Mouse (Mus musculus): ENCODE data around the gene Gng13. TPM values are rescaled to one million over a fixed set of nuclear protein-coding genes. Genes with fewer than 3 reads are reported as not detected.

Gene Gng13
- polyA plus RNA-seq, 2 experiments: 0.74 to 6.1 TPM

DNA sequence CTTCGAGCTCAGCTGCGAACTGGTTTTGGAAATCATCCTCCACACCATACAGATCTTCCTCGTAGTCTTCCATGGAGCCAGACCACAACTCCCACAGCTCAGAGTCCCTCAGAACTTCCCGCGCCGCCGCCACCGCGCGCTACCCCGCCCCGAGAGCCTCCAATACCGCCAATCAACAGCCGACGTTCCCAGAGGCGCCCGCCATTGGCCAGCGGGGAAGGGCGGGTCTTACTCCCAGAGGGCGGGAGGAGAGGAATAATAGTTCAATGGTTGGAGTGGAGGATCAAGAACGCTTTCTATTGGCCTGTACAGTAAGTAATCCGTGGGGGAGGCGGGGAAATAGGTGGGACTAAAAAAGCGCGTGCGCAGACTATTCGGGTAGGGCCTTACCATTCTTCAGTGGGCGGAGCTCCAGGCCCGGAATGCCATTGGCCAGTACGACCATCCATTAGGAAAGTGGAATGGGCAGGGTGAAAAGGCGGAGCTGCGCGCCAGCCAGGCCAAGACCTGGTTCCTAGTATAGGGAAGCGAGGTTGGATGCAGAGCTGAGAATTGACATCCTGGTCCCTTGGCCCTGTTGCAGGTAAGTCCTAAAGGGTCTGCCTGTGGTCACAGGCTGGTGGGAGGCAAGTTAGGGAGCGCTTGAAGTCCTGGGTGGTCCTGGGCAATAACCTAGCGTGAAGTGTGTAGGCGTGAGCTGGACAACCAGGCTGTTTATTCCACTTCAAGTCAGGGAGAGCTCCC, 10.5 kb downstream of the Gng13 start, which contains the start of the genes Chtf18 and Rpusd1:
Gene Chtf18, minus strand, starts transcription at position 155 of the 744 bp plus-strand sequence.
Gene Rpusd1, plus strand, starts transcription at position 406 of the 744 bp plus-strand sequence.
- DNase-seq (ENCODE audit: low spot score): peak; percentile 100
- H3K4me2 ChIP-seq (replicated peaks; ENCODE audit: low read depth, low read length, severe bottlenecking): peak within 1 kb of the TSS; percentile 96
- peak within 1 kb of the TSS; percentile 84 for H3K9ac ChIP-seq (ENCODE audit: low read depth, low read length, severe bottlenecking)
- peaks cover 18% of the 10 kb centered on the region for H3K36me3 ChIP-seq (ENCODE audit: control insufficient read depth, insufficient read depth, low read length)
- no peaks in the 10 kb centered on the region for H3K27me3 ChIP-seq (ENCODE audit: control insufficient read depth, insufficient read depth, low read length)
- no peaks in the 10 kb centered on the region for H3K9me3 ChIP-seq (ENCODE audit: control insufficient read depth, low read length)
- H3K27ac ChIP-seq (replicated peaks; ENCODE audit: low read depth, low read length): peak within 1 kb of the TSS; percentile 9; the same call in 1 of the 2 replicates
- WGBS: under 1% methylated on average over 37 of the region's 37 CpGs
- peak; percentile 99 for ATAC-seq (ENCODE audit: low FRiP score, low read depth)
- peak; percentile 65; the same call in 1 of the 2 replicates for TF ChIP-seq POLR2A (IDR thresholded peaks at IDR 0.05; ENCODE audit: borderline replicate concordance, extremely low read depth, insufficient read depth, insufficient read length)
- H3K4me1 ChIP-seq (ENCODE audit: control insufficient read depth, insufficient read depth, low read length): peaks cover 12% of the 10 kb centered on the region
- peak within 1 kb of the TSS; percentile 57 for H3K4me3 ChIP-seq (replicated peaks; ENCODE audit: low read length)

DNA sequence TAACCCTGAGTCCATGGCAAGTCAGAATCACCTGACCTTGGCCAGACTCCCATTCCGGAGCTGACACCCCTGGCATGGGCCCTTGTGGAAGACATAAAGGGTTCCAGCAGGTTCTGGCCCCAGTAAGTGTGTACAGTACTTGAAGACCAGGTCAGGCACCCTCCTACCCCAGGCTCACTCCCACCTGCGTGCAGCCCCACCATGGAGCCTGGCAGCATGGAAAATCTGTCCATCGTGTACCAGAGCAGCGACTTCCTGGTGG, 11.0 kb downstream of the Gng13 start:
- DNase-seq (ENCODE audit: low spot score) (no peak), ATAC-seq (ENCODE audit: low FRiP score, low read depth) (no peak)
- peak overlapping the region; percentile 84 for H3K9ac ChIP-seq (ENCODE audit: low read depth, low read length, severe bottlenecking)
- no peaks in the 10 kb centered on the region for H3K9me3 ChIP-seq (ENCODE audit: control insufficient read depth, low read length)
- WGBS: 30% methylated on average over 4 of the region's 4 CpGs
- H3K4me1 ChIP-seq (ENCODE audit: control insufficient read depth, insufficient read depth, low read length): peaks cover 12% of the 10 kb centered on the region
- no peaks in the 10 kb centered on the region for H3K27me3 ChIP-seq (ENCODE audit: control insufficient read depth, insufficient read depth, low read length)
- H3K36me3 ChIP-seq (ENCODE audit: control insufficient read depth, insufficient read depth, low read length): peaks cover 18% of the 10 kb centered on the region
- 0 out of 2 replicates have a peak overlapping the region, but pooled peaks have one; percentile 9 for H3K27ac ChIP-seq (replicated peaks; ENCODE audit: low read depth, low read length)
- H3K4me2 ChIP-seq (replicated peaks; ENCODE audit: low read depth, low read length, severe bottlenecking): peak overlapping the region; percentile 96
- TF ChIP-seq POLR2A (IDR thresholded peaks at IDR 0.05; ENCODE audit: borderline replicate concordance, extremely low read depth, insufficient read depth, insufficient read length): no peak
- peak overlapping the region; percentile 57 for H3K4me3 ChIP-seq (replicated peaks; ENCODE audit: low read length)

DNA sequence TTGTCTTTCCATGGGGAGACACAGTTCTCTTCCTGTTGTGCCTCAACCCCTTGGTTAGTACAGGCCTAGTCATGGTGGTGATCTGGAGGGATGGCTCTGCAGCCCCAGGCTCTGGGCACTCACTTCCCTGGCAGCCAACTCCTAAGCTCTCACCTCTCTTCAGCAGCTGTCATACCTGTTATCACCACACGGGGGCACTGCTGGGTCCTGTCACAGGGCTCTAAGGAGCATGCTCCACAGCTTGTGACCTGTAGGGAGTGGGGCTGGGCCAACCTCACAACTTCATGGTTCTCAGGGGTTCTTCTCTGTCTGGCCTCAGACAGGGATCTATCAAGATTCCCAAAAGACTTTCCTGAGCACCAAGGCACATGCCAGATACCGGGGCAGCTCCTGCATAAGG, 15.1 kb downstream of the Gng13 start:
- Histone ChIP-seq H3K27ac (replicated peaks; ENCODE audit: low read depth, low read length) (no peak overlapping the region), H3K27me3 (ENCODE audit: control insufficient read depth, insufficient read depth, low read length) (no peaks in the 10 kb centered on the region), H3K9ac (ENCODE audit: low read depth, low read length, severe bottlenecking) (no peak overlapping the region), H3K4me2 (replicated peaks; ENCODE audit: low read depth, low read length, severe bottlenecking) (no peak overlapping the region), H3K4me1 (ENCODE audit: control insufficient read depth, insufficient read depth, low read length) (peaks cover 6% of the 10 kb centered on the region), H3K36me3 (ENCODE audit: control insufficient read depth, insufficient read depth, low read length) (peaks cover 18% of the 10 kb centered on the region), H3K9me3 (ENCODE audit: control insufficient read depth, low read length) (no peaks in the 10 kb centered on the region), H3K4me3 (replicated peaks; ENCODE audit: low read length) (no peak overlapping the region)
- 18% methylated on average over 2 of the region's 2 CpGs for WGBS
- DNase-seq (ENCODE audit: low spot score): peak; percentile 63
- no peak for TF ChIP-seq POLR2A (IDR thresholded peaks at IDR 0.05; ENCODE audit: borderline replicate concordance, extremely low read depth, insufficient read depth, insufficient read length)
- no peak for ATAC-seq (ENCODE audit: low FRiP score, low read depth)

DNA sequence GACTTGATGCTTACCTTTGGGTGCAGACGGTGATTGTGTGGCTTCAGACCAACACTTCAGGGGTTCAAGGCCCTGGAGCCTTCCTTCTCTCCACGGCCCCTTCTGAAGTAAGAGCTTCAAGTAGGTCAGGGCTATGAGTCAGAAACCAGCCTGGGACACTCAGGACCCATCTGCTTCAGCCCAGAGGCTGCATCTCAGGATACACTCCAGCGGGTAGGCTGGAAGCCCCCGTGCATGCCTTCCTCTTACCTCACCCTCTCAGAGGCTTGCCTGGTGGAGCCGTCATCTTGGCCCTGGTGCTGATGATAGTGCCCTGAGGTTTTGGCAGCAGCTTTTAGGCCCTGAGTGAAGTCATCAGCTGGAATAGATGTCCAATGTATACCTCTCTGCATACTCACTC, 18.3 kb downstream of the Gng13 start:
- no peak overlapping the region for H3K4me3 ChIP-seq (replicated peaks; ENCODE audit: low read length)
- no peak overlapping the region for H3K9ac ChIP-seq (ENCODE audit: low read depth, low read length, severe bottlenecking)
- peaks cover 10% of the 10 kb centered on the region for H3K36me3 ChIP-seq (ENCODE audit: control insufficient read depth, insufficient read depth, low read length)
- DNase-seq (ENCODE audit: low spot score): no peak
- 91% methylated on average over 5 of the region's 5 CpGs for WGBS
- no peaks in the 10 kb centered on the region for H3K9me3 ChIP-seq (ENCODE audit: control insufficient read depth, low read length)
- H3K4me2 ChIP-seq (replicated peaks; ENCODE audit: low read depth, low read length, severe bottlenecking): no peak overlapping the region
- H3K4me1 ChIP-seq (ENCODE audit: control insufficient read depth, insufficient read depth, low read length): no peaks in the 10 kb centered on the region
- TF ChIP-seq POLR2A (IDR thresholded peaks at IDR 0.05; ENCODE audit: borderline replicate concordance, extremely low read depth, insufficient read depth, insufficient read length): no peak
- H3K27me3 ChIP-seq (ENCODE audit: control insufficient read depth, insufficient read depth, low read length): no peaks in the 10 kb centered on the region
- H3K27ac ChIP-seq (replicated peaks; ENCODE audit: low read depth, low read length): no peak overlapping the region
- no peak for ATAC-seq (ENCODE audit: low FRiP score, low read depth)

DNA sequence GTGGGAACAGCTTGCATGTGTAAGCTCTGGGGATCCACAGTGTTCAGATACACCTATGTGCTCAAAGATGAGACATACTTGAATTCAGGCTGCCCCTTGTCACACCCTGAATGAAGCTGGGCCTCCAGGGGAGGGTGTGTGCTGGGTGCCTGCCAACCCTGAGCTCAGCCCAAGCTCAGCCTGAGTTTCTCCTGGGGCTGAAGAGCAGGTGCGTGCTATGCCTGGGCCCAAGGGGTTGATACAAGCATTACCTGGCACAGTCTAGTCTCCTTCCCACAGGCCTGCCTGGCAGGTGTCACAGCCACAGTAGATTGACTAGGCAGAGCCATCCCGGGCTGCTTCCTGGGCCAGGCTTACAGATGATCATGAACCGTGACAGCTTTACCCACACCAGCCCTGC, 18.8 kb downstream of the Gng13 start, which contains the start of gene Mslnl:
Gene Mslnl, plus strand, starts transcription at position 298 of the 400 bp plus-strand sequence.
- no peaks in the 10 kb centered on the region for H3K9me3 ChIP-seq (ENCODE audit: control insufficient read depth, low read length)
- H3K27ac ChIP-seq (replicated peaks; ENCODE audit: low read depth, low read length): no peak within 1 kb of the TSS
- ATAC-seq (ENCODE audit: low FRiP score, low read depth): no peak
- H3K4me1 ChIP-seq (ENCODE audit: control insufficient read depth, insufficient read depth, low read length): no peaks in the 10 kb centered on the region
- WGBS: 84% methylated on average over 3 of the region's 3 CpGs
- no peak for TF ChIP-seq POLR2A (IDR thresholded peaks at IDR 0.05; ENCODE audit: borderline replicate concordance, extremely low read depth, insufficient read depth, insufficient read length)
- no peak for DNase-seq (ENCODE audit: low spot score)
- H3K27me3 ChIP-seq (ENCODE audit: control insufficient read depth, insufficient read depth, low read length): no peaks in the 10 kb centered on the region
- no peak within 1 kb of the TSS for H3K9ac ChIP-seq (ENCODE audit: low read depth, low read length, severe bottlenecking)
- H3K36me3 ChIP-seq (ENCODE audit: control insufficient read depth, insufficient read depth, low read length): peaks cover 5% of the 10 kb centered on the region; the same call in 1 of the 2 replicates
- H3K4me2 ChIP-seq (replicated peaks; ENCODE audit: low read depth, low read length, severe bottlenecking): no peak within 1 kb of the TSS
- H3K4me3 ChIP-seq (replicated peaks; ENCODE audit: low read length): no peak within 1 kb of the TSS
